Mouse (Mus musculus): ENCODE measurements around the gene Foxi2.

DNA sequence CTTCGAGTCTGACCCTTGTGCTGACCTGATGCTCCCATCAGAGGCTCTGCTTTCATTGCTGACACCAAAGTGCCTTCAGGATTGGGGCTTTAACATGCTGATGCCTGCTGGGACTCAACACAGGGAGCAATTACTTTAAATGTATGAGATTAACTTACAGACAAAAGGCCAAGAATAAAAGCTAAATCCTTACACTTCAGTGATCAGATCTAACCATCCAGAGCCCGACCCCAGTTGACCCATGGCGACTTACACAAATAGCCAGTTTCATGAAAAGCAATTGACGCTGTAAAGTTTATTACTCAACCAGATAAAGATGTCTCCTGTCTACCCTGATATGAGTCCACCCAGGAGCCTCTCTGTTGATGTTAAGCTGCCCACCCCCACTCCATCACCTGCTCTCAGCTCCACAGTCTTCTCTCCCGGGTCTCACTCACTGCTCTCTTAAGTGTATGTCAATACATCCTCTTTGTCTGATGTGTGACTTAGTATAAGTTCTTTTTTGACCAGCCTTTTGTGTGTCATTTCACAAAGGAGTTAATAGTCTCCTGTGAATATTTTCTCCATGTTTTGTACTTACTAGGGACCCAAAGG, 17.1 kb upstream of the Foxi2 start:
- TF ChIP-seq POLR2A (IDR thresholded peaks at IDR 0.05; ENCODE audit: extremely low read depth, insufficient read depth, low read length), result no peak
- TF ChIP-seq CTCF (IDR thresholded peaks at IDR 0.05; ENCODE audit: low read depth, low read length), result no peak

Data from liver, adult 2 months (tissue).